Mouse (Mus musculus) cerebellum, postnatal 4 days (tissue): ENCODE data around the gene Slc16a5.
A peak's percentile ranks its signal among the peaks of the same experiment; 100 is the strongest.

Experiments used
- DNase-seq, 2 experiments: peaks; one replicate each; pipeline ENCODE4 v3.0.0; 2022; ENCODE audit warnings: low spot score in 2 of 2, mixed read lengths in 1 of 2

Gene Slc16a5

GRCm38 (mm10) chr11:115514238-115514663 lies 52.0 kb downstream of the Slc16a5 start, which contains the start of gene Jpt1:
Gene Jpt1 (minus strand): TSS chr11:115514387.
- DNase-seq: peak; percentile 88 to 97

- no peak for DNase-seq
These were observed 52.7 kb downstream of the Slc16a5 start for GRCm38 (mm10) chr11:115515021-115515420.

DNA sequence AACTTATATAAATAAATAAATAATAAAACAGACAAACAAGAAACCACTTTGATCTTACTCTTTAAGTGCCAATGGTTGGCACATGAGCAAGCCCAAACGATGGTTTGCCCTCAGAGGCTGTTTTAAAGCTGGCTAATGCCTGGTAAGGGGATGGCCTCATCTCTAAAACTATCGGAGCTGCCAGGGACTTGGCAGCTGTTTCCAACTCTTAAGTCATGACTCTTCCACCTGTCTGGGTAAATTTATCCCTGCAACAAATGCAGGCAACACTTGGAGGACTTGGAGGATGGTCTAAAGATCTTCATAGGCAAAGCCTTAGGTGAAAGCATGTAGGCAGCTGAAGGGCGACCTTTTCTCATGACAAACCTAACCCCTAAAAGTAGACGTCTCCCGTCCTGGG lies 54.7 kb downstream of the Slc16a5 start:
- DNase-seq: no peak

DNA sequence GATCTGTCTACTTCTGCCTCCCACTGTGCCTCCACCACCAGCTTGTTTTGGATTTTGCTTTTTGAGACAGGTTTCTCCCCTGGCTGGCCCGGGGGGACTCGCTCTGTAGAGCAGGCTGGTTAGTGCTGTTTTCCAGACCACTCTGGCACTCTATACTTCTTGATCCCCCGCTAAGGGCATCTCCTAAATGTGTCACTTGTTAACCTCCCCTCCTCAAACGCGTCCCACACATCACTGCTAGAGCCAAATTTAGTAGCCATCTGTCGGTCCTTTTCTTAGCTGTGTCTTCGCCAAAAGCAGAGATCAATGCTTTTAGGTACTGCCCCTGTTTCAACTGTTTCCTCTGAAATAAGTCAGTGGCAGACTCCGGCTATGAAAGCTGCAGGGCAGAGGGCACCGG lies 56.4 kb downstream of the Slc16a5 start:
- DNase-seq: no peak

- no peak for DNase-seq
These were observed 57.3 kb downstream of the Slc16a5 start for GRCm38 (mm10) chr11:115519581-115519980.

DNA sequence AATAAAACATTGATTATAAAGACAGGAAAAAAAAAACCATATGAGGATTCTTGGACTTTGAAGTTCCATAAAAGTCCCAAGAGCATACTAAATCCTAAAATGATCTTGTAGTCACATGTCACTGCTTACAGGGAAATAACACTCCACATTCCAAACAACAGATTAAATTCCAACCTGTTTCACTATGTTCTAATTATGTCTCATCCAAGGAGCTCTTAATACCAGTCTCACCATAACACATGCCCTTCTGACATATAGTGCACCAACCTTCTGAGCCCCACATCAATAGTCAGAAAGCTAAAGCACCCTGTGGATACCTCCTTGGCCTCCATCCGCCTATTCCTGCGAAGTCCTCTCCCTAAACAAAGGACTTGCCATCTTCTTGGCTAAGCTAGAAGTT lies 57.9 kb downstream of the Slc16a5 start:
- no peak for DNase-seq

DNA sequence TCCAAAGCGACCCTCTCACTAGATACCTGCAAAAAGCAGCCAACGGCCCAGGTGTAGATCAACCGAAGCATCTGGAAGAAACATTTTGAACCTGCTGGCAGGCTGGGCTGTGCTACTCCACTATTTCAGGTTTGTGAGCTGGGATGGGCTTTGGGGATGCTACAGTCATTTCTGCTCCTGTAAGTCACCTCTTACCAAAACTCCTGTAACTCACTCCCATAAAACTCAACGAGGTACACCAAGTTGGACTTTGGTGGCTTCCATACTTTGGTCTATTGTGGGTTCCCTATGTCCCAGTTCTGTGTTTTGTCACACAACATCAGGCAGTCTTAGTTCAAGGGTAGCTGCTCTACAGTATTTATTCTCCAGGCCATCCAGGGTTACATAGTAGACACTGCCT lies 58.8 kb downstream of the Slc16a5 start:
- no peak for DNase-seq

DNA sequence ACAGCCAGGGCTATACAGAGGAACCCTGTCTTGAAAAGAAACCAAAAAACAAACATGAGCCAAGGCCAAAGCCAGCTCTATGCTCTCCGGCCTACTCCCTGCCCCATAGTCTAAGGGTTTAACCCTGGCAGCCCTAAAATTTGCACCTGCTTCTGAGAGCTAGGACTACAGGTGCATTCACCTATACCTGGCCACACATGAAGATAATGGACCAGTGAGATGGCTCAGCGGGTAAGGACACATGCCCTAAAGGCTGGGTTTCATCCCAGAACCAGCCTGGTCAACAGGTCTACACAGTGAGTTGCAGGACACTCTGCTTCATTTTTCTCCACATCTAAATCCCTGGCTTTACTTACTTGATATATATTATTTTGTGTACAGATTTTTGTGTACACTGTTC lies 60.0 kb downstream of the Slc16a5 start:
- DNase-seq: no peak

- DNase-seq: no peak
These were observed 60.4 kb downstream of the Slc16a5 start for GRCm38 (mm10) chr11:115522703-115523102.
